Mouse (Mus musculus) neutrophil, adult 65 days (primary cell): ENCODE results near the gene Got2. TPM values are rescaled to one million over a fixed set of nuclear protein-coding genes. Genes with fewer than 3 reads are reported as not detected.

Experiments
- total RNA-seq: library from RNA; stranded (reverse); gene quantifications from 2 replicates; pipeline ENCODE4 v1.2.4, GENCODE M21; 2023

Gene Got2
- 71.9 and 72.8 TPM in 2 replicates for total RNA-seq

GRCm38 (mm10) chr8:95888285-95889136, at the start of gene Got2:
TSS of gene Got2 (minus strand) at chr8:95888547.

GRCm38 (mm10) chr8:95853102-95853843, 35.1 kb downstream of the Got2 start, which contains the start of gene Slc38a7:
TSS of gene Slc38a7 (minus strand) at chr8:95853539.

GRCm38 (mm10) chr8:95825162-95825561, 63.2 kb downstream of the Got2 start, which contains the start of gene Sap18b:
TSS of gene Sap18b (plus strand) at chr8:95825346.

Other genes starting within 250 kb of the Got2 start
- gene Ndrg4, start 211.6 kb downstream of the Got2 start, total RNA-seq, result not detected in 2 replicates
- gene Setd6, start 172.7 kb downstream of the Got2 start, total RNA-seq, result 3.8 and 4.5 TPM in 2 replicates
- gene Cnot1, start 81.1 kb downstream of the Got2 start, total RNA-seq, result 189 and 268 TPM in 2 replicates
- gene Sap18b, start 63.2 kb downstream of the Got2 start, total RNA-seq, result 58.5 and 71.4 TPM in 2 replicates
- 5.1 and 12.4 TPM in 2 replicates for gene Slc38a7, start 35.0 kb downstream of the Got2 start, total RNA-seq